Mouse (Mus musculus): ENCODE results near the gene Asah2.
"Not testable (repeated sequence)": the region's sequence is repeated elsewhere in the genome, so short reads cannot be mapped to it uniquely, and the experiment has no call there.

Asah2 gene

DNA sequence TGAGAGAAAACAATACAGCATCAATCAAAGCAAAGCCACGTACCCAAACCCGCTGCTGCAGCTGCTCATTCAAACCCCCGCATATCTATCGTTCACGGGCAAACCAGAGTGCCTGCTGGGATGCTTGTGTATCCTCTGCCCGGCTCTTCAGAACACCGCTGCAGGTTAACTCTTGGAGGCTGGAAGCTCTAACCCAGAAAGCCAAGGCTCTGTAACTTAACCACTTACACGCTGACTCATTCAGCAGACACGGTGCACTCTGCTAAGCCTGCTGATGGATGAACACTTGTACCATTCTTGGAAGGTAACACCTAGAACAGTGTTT is 5.1 kb downstream of the Asah2 start:
- DNase-seq (ENCODE audit: low spot score in 2 of 2): no peak

DNA sequence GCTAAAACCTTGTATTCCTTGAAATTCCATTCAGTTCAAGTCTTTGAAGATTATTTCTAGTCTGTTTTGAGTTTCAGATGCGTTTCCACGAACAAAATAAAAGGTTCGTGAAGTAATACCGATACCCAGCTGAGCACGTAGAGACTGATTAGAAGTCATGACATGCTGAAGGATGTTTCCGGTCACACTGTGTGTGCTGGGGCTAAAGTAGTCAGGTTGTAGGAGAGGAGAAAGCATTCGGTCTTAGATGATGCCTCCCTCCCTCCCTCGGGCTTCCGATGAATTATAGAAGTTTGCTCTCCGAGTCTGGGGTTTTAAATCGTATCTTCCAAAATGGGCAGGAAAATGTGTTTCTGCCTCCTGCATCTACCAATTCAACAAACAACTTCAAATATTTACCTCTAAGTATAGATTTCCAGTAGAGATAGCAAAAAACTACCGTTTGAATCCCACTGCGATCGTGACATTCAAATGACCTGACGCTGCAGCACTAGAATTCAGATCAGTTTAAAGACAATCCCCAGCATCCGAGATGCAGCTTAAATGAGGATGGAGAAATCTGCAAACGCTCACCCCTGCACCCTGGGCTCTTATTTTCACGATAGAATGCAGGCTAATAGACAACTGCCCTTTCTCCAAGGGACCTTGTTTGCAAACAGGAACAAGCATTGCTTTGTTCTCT is 5.6 kb downstream of the Asah2 start:
- DNase-seq (ENCODE audit: low spot score in 2 of 2): no peak

DNA sequence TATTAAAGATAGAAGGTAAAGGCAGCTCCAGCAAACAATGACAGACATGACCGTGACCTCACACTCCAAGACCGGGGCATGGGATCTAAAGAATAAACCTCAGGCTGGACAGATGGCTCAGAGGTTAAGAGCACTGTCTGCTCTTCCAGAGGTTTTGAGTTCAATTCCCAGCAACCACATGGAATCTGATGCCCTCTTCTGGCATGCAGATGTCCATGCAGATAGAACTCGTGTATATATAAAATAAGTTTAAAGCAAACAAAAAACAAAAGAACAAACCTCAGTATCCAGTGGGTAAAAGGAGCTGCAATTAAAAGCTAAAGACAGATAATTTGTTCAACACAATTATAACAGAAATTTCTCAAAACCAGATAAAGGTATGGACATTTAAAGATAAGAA is 9.4 kb downstream of the Asah2 start:
- DNase-seq (ENCODE audit: low spot score in 2 of 2): no peak

DNA sequence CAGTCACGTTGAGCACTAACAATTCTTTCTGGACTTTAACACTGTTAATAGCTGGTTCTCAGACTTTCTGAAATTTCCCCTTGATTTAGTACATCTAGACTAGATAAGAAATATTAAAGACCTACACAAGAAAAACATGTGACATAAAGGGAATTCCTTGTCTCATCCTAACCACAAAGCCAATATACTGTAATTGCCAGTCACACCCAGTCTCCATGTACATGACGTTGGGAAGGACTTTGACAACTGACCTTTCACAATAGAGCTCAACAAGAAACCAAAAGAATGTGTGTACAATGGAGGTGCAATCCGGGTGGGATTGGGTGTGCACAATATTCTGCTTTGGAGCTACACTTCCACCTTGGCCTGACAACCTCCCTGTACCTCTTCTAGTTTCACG is 15.7 kb downstream of the Asah2 start:
- DNase-seq (ENCODE audit: low spot score in 2 of 2): no peak

DNA sequence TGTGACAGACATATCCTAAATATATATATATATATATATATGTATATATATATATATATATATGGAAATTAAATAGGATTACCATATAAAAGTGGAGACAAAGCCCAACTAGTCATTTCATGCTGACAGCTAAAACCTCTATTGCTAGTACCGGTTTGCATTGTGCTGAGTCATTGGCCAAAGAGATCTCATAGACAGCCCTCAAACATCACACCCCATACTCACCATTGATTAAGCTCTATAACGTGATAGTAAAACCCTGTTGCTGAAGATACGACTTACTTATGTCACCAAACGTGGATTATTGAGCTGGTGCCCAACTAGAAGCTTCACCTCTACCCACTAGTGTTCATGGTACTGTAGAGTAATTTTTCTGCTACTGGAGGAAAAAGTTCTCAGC is 17.2 kb downstream of the Asah2 start:
- DNase-seq (ENCODE audit: low spot score in 2 of 2): no peak

DNA sequence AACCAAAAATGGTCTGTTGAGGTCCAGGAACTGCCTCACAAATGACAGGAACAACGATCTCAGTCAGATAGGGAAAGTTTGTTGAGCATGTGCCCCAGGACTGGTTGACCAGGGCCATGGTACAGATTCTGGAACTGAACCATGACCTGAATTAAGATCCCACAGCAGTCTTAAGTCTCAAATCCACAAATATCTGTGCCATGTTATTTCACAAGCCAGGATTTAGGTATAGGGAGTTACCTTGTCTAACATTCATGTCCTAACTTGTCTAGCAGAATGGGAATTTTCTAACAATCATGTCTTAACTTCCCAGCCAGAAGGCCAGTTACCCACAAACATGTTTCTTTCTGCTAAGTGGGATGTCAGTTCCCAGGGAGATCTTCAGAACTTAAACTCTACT is 19.4 kb downstream of the Asah2 start:
- DNase-seq (ENCODE audit: low spot score in 2 of 2): no peak

DNA sequence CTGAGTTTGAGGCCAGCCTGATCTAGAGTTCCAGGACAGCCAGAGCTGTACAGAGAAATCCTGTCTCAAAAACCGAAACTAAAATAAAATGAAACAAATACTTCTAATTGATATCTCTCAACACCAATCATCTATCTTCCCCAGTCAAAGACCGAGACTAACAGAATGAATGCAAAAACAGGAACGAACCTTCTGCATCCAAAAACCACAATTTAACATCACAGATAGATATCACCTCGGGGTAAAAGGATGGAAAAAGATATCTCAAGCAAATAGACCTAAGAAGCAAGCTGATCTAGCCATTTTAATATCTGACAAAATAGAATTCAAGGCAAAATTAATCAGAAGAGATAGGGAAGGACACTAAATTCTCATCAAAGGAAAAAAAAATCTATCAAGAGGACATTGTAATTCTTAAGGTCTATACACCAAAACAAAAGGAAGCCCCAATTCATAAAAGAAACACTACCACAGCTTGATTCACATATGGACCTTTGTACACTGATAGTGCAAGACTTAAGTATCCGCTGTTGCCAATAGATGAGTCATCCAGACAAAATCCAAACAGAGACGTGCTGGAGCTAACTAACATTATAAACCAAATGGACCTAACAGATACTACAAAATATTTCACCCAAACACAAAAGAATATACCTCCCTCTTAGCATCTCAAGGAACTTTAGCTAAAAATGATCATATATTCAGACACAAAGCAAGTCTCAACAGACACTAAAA is 20.1 kb downstream of the Asah2 start:
- DNase-seq (ENCODE audit: low spot score in 2 of 2): no peak

DNA sequence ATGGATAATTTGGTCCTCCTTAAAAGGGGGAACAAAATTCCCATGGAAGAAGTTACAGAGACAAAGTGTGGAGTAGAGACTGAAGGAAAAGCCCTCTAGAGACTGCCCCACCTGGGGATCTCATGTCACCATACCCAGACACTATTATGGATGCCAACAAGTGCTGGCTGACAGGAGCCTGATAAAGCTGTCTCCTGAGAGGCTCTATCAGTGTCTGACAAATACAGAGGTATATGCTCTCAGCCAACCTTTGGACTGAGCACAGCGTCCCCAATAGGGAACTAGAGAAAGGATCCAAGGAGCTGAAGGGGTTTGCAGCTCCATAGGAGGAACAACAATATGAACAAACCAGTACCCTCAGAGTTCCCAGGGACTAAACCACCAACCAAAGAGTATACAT is 23.2 kb downstream of the Asah2 start:
- DNase-seq (ENCODE audit: low spot score in 2 of 2): not testable (repeated sequence)

DNA sequence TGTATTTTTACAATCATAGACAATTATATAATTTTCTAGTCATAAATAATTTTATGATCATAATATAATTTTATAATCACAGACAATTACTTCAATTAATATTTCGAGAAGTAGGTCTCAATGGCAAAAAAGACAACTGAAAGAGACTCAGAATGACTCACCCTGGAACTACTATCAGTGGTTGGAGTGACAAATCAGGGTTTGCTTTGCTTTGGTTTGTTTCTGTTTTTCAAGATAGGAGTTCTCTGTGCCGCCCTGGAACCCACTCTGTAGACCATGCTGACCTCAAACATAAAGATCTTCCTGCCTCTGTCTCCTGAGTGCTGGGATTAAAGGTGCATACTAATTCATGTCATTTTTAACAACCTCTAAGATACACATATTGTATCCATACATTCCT is 37.7 kb downstream of the Asah2 start:
- no peak for DNase-seq (ENCODE audit: low spot score in 2 of 2)

DNA sequence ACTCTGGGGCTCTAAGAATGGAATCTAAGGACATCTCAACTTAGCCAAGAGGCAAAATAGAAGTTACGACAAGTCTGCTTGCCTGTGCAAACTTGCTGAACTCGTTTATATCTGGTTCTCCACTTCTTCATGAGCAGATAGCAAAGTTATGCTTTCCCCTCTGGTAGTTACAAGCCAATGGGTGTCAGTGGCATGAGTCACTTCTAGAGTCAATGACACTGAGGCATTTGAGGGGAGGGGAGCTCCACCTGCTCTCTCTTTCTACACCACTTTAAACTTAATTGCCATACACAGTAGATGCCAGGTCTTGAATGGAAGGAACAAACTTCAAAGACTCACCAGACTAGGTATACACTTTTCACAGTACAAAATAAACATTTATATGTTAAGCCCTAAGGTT is 38.4 kb downstream of the Asah2 start:
- DNase-seq (ENCODE audit: low spot score in 2 of 2): no peak

DNA sequence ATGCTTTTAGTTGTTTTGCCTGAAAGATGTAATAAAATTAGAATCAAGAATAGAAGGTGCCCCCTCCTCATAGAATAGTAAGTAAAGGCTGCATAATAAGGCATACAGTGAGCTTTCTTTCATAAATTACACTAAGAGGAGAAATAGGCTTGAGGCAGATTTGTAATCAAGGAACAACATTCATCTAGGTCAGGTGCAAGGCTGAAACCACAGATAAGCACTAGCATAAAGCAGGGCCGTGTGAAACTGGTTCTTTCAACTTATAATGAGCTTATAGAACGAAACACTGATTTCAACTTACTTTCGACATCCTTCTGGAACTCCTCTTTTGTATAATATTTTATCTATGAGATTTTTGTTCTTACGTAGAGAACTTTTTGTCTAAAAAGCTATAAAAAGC is 40.3 kb downstream of the Asah2 start:
- no peak for DNase-seq (ENCODE audit: low spot score in 2 of 2)

DNA sequence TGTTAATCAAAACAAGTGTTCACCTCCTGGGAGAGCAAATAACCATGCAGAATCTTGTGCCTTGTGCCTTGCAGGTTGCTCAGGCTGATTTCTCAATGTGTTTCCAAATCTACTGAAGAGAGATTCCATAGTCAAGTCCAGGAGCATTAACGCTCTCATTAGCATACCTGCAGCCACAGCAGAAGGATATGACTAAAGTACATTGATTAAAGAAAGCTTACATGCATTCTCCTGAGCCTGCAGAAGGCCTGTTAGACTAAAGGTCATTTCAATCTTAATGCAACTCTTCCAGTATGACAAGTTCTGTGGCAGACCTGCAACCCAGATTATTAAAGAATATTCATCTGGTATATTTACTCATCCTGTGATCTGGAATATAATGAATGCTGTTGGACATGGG is 46.7 kb downstream of the Asah2 start:
- DNase-seq (ENCODE audit: low spot score in 2 of 2): no peak

DNA sequence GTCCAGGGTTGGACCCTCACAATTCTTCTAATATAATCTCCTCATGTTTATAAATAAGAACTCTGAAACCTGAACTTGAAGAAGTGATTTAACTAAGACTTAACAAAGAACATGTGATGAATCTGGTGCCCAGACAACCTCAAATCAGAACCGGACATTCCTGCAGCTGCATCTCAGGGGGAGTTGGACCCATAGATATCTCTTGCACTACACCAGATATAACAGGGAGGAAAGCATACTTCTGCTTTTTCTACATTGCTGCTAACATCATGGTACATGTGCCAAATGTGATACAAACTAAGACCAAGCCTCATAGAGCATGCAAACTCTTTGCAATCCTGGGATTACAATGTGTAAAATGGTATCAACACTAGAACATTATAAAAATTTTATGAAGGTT is 51.8 kb downstream of the Asah2 start:
- DNase-seq (ENCODE audit: low spot score in 2 of 2): no peak

DNA sequence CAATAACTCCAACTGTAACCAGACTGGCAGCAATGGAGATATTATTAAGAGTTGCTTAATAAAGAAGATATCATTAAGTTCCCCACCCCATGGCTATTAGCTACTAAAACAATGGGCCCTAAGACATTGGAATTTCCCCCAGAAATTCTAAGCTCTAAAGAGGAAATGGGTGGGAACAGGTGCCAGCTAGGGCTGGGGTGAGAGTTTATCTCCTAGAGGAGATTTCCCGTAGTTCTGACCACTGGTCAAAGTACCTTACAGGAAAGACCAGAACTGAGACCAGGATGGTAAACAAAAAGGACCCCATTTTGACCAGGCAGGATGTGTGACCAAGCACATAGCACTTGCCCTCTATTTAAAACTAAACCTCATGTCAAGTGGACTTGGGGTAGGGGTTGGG is 52.3 kb downstream of the Asah2 start:
- DNase-seq (ENCODE audit: low spot score in 2 of 2): no peak

DNA sequence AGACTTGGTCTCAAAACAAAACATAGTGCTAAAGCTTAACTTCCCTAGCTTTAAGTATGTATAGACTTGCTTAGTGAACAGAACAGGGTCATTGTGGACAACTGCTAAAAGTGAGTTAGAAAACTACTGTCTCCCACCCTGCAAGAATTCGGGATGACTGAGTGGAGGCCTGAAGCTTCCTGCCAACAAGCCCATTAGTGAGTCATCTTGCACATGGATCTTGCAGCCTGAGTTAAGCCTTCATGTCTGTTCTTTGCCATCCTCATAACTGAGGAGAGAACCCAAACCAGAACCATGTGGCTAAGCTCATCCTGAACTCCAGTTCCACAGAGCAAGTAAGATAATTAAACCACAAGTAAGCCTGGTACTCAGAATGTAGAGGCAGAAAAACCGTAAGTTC is 56.8 kb downstream of the Asah2 start:
- DNase-seq (ENCODE audit: low spot score in 2 of 2): no peak

DNA sequence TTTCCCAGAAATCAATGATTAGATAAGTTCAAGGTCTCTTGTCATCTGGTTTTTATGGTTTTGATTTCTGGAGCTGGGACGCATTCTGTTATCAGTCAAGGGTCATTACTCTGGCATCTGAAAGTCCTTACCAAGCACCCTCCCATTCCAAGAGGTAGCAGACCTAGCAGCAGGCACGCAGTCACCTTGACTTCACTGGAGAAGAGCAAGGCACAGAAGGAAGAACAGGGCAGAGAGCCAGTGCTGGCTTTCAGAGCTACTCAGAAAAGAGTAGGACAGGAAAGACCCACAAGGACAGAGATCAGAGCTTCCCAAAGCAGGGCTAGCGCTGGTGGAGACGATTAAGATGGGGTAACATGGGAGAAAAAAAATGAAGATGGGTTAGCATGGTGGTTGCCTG is 75.1 kb downstream of the Asah2 start:
- no peak for DNase-seq (ENCODE audit: low spot score in 2 of 2)

DNA sequence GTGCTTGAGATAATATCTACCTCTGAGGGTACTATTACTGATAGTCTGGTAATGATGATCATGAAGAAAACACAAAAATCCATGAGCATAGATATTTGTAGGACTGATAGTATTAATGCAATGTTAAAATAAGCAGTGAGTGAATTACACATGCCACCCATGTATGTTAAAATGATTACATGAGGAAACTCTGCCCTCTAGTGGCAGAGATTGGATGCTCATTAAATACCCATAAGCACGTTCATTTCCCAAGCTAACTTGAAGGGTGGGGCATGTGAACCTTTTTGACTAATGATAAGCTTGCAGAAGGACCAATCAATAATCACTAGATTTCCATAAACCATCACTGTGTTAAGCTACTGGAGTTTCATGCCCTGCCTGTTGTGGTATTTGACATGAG is 77.6 kb downstream of the Asah2 start:
- DNase-seq (ENCODE audit: low spot score in 2 of 2): peak in 1 of 2 experiments; percentile 52

DNA sequence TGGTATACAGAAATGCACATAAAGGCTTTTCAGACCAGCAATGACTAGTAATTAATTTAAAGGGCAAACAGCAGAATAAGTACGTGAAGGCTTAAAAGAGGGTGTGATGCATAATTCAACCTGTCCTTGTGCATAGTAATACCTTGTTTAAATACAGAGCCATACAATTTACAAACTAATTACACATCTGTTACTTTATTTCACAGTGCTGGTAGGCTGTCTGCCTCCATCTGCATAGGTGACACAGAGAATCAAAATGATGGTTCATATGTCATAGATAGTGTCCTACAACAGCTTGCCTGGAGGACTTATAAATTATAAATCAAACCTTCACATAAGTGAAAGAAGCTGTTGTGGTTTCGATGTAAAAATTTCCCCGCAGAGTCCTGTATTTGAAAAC is 82.6 kb downstream of the Asah2 start:
- DNase-seq (ENCODE audit: low spot score in 2 of 2): no peak

DNA sequence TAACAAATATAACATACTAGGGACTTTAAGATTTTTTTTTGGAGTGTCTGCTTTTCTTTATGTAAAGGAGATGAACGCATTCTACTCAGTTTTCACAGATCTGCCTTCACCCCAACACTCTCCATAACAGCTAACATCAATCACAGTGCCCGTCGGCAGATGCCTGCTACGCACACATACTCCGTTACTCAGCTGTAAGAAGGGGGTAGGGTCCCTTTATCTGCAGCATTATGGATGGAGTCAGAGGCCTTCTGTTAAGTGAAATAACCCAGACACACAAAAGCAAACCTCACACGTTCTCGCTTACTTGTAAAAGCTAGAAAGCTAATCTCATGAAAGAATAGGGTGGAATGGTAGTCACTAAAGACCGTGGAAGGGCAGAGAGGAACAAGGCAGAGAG is 88.3 kb downstream of the Asah2 start:
- no peak for DNase-seq (ENCODE audit: low spot score in 2 of 2)

DNA sequence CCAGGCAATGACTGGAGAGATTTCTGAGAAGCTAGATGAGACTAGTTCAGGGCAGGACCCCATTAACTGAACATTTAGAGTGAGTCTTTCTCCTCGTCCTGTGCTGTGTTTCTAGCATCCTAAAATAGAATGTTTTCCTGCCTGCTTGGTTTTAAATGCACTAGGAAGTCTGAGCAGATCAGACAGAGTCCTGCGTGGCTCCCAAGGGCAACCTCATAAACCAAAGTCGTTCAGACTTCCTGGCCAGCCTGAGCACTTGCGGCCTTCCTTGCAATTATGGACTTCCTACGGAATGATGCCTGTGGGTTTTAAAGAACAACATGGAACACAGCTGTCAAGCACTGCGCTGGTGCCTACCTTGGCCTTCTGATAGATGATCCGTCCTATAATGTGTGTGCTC is 89.4 kb downstream of the Asah2 start:
- DNase-seq (ENCODE audit: low spot score in 2 of 2): no peak

DNA sequence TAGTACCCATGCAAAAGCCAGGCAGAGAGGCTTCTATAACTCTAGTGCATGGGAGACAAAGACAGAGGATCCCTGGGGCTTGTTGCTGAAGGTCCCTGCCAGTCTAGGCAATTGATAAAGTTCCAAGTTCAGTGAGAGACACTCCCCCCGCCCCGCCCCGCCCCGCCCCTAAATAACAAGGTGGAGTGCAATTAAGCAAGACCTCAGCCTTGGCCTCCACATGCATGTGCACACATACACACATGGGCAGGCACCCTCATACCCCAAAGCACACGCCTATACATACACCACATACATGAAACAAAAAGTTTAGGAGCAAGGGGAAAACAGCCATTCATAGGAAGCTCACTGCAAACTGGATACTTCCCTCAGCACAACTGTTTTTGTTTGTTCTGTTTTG is 90.0 kb downstream of the Asah2 start:
- no peak for DNase-seq (ENCODE audit: low spot score in 2 of 2)

DNA sequence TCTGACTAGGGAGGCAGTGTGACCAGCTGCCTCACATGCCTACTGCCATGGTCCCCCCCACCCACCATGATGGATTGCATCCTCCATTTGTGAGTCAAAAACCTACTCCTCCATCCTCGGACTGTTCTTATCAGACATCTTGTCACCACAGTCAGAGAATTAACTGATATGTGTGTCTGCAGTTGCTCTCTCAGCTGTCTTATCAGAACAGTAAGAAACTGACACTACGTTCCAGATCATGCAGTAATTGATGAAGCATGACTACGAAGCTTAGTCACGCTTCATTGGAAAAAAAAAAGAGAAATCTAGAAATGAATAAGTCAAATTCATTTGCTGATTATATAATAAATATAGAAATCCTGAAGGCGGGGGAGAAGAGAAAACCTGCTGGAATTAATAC is 105.4 kb downstream of the Asah2 start:
- DNase-seq (ENCODE audit: low spot score in 2 of 2): no peak

DNA sequence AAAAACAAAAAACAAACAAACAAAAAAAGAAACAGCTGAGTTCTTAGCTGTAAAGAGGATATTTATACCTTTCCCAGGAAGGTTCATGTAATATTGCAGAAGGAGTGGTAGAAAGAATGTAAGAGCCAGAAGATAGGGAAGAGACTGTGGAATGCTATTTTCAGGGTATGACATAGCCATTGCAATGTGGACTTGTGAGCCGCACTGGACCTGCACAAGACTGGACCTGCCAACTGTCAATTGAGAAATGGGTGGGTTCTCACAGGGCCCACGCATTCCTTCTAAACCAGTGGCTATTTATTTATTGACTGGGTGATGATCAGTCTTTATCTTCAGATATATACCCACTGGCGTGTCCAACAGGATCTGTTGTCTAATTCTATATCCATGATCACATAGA is 111.1 kb downstream of the Asah2 start:
- DNase-seq (ENCODE audit: low spot score in 2 of 2): no peak

DNA sequence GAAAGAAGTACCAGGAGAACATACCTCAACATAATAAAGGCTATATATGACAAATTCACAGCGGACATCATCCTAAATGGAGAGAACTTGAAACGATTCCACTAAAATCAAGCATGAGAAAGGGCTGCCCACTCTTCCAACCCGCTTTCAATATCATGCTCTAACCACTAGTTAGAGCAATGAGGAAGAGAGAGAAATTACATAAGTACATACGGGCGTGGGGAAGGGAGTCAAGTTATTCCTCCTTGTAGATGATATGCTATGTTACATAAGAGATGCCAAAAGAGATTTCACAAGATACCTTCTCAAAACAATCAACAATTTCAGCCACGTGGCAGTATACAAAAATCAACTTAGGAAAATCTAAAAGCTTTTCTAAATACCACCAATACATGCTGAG is 117.0 kb downstream of the Asah2 start:
- DNase-seq (ENCODE audit: low spot score in 2 of 2): no peak

Measured in thymus, postnatal 10 days (tissue).